Mouse (Mus musculus): Measurements from ENCODE around the gene Hps5.
A peak's percentile ranks its signal among the peaks of the same experiment; 100 is the strongest.

Gene Hps5

DNA sequence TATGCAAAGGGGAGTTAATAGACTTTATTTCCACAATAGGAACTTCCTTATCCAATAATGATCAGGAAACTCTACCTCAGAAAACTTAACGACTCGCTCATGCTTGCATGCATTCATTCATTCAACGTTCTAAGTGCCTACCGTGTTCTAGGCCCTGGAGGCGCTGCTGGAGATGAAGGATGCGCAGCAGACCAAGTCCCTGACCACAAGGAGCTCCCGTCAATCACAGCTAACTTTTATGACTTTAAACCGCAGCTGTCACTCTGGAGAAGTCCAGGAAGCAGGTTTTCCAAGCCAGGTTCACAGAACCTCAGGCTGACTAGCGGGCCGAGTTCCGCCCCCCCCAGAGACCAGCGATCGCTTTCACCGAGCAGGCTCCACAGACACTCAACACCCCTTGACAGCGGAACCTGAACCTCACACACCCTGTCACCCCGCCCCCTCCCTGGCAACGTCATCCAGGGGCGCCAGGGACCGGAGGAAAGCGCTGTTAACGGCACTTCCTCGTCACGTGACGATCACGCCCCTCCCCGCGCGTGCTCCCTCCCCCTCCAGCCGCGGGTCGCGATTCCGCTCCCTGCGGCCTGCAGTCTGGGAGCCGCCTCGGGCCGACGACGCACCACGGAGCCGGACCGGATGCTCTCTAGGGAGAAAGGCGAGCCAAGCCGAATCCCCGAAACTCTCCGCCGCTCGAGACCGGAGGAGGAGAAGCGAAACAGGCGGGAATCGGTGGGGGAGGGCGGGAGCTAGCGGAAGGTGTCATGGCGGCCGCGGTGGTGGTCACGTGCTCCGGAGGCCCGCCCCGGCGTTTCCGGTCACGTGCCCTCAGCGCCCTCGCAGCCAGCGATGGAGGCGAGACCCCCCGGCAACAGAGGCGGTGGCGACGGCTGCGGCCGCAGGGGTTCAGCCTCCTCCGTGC is at the start of gene Hps5, which contains the start of gene Gtf2h1:
Gene Hps5 (minus strand): TSS at position 778 of the 919 bp plus-strand sequence.
Gene Gtf2h1 (plus strand): TSS at position 817 of the 919 bp plus-strand sequence.
- DNase-seq (ENCODE audit: low spot score), result peak; percentile 99

DNA sequence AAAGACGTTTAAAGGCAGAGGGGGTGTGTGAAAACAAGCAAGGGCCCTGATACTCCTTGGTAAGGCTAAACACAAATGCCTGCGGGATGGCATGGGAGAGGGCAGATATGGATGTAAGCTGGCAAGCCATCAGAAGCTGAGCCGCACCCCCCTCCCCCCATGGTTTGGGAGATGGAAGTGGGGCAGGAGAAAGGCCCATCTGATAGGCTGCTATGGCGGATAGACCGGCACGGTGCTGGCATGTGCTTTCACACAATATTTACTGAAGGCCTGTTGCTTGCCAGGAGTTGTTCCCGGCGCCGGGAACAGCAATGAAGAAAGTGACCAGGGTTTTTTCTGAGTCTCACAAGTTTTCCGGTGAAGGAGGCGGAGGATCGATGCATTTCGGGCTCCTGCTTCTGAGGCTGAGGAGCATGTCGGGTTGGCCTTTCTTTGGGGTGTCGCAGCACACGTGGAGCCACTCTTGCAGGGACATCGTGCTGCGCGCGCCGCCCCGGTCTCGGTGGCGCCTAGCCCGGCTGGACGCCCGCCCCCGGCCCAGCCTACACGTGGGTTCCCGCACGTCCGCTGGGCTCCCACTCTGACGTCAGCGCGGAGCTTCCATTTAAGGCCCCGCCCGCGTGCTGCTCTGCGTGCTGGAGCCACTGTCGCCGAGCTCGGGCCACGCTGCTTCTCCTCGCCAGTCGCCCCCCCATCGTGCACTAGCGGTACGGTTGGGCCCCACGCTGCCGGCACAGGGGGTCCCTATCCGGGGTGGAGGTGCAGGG is 49.5 kb upstream of the Hps5 start:
- DNase-seq (ENCODE audit: low spot score), result peak; percentile 92

DNA sequence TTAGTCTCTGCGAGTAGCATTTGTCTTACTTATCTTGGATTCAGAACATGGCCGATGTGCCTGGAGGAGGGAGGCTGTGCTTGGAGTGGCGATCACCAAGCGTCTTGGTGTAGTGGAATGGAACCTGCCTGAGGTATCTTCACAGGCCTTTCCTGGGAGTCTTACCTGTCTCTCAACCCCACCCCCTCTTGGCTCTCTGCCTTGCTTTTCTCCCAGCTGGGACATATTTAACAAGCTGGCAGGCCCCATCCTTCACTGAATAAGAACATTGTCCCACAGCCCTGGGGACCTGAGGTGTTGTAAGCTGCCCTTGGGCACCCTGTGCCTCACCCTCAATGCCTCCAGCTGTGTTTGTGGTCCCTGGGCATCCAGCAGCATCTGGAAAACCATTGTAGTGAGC is 47.7 kb upstream of the Hps5 start:
- DNase-seq (ENCODE audit: low spot score), result no peak

GRCm38 (mm10) chr7:46842278-46842677 is 46.4 kb upstream of the Hps5 start:
- DNase-seq (ENCODE audit: low spot score), result no peak

DNA sequence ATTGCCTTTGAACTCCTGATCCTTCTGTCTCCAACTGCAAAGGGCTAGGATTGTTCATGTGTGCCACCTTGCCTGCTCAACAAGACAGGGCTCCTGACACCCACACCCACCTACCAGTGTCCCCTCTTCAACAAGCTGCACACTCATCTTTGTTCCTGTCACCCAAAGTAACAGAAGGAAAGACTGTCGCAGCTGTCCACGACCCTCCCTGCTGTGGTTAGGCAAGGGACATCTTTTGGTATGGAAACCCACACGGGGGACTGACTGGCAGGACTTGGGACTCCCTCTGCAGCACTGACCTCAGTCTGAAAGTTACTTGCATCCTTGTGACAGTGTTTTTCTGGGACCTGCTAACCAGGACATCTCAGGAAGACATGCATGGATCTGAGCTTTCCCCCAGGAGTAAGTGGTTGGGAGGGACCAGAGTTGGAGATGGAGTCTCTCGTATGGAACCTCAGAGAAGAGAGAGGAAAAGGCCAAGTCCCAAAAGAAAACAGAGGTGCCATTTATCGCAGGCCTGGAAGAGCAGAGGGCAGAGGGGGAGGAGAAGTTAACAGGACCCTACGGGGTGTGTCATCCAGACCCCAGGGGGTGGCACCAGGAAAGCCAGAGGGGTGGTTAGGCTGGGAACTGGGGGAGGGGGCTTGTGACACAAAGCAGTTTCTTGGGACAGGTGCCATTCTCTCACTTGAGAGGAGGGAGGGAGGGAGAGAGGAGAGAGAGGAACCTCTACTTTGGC is 45.1 kb upstream of the Hps5 start, which contains the start of gene Ldha:
Gene Ldha (plus strand): TSS at position 689 of the 739 bp plus-strand sequence.
- DNase-seq (ENCODE audit: low spot score), result no peak

DNA sequence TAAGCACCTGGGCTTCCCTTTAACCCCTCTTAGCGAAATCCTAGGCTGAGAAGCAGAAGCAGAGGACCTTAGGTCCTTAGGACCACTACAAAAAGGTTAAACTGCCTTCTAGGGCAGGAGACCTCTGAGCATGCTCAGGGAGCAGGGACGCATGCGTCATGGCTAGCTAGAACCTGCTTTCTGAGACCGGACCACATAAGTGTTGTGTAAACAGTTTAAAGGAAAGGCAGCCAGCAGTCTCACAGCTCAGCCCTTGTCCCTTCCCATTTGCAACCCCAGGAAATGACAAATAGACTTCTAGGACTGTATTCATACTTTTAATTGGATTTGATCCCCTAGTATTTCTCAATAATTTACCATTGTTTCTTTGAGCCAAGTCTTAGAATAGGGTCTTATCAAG is 44.5 kb upstream of the Hps5 start:
- DNase-seq (ENCODE audit: low spot score), result peak; percentile 62

DNA sequence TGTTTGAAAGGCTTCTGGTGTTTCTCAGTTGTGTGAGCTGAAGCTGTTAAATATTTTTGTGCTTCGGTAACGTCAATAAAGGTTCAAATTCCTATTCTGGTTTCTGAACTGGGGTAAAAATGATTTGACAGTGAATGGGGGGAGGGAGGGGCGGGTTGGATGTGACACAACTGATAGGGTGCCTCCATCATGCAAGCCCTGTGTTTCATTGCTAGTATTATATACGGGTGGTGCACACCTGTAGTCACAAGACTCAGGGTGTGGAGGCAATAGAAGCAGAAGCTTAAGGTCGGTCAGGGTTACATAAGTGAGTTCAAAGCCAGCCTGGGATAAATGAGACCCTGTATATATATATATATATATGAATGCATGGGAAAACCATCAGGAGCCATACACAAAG is 44.0 kb upstream of the Hps5 start:
- no peak for DNase-seq (ENCODE audit: low spot score)

- peak; percentile 88 for DNase-seq (ENCODE audit: low spot score)
Measured at GRCm38 (mm10) chr7:46839446-46839845, 43.6 kb upstream of the Hps5 start.

- DNase-seq (ENCODE audit: low spot score), result peak; percentile 67
Measured at GRCm38 (mm10) chr7:46838891-46839302, 43.0 kb upstream of the Hps5 start.

DNA sequence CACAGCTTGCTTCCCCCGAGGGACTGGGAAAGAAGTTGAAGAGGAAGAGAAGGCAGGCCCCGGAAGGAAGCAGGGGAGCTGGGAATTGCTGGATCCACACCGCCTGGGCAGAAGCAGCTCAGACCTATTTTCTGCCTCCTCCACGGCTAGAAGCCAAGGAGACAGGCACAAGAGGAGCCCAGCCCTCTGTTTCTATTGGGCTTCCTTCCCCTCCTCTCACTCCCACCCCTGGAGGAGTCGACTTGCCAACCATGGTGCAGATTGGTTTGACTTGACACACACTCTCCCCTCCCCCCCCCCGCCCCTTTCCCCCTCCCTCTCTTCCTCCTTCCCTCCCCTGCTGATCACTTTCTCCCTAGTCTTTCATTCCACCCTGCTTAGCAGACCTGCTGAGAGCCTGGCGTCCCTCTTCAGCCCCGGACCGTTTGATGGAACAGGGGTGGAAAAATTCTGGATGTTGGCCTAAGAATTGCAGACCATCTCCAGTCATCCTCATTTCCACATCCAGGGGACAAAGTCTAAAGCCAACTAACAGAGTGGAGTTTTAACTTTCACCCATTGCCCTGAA is 42.3 kb upstream of the Hps5 start:
- DNase-seq (ENCODE audit: low spot score), result peak; percentile 84

- no peak for DNase-seq (ENCODE audit: low spot score)
Measured at GRCm38 (mm10) chr7:46837073-46837472, 41.2 kb upstream of the Hps5 start.

GRCm38 (mm10) chr7:46836357-46836756 is 40.5 kb upstream of the Hps5 start:
- no peak for DNase-seq (ENCODE audit: low spot score)

DNA sequence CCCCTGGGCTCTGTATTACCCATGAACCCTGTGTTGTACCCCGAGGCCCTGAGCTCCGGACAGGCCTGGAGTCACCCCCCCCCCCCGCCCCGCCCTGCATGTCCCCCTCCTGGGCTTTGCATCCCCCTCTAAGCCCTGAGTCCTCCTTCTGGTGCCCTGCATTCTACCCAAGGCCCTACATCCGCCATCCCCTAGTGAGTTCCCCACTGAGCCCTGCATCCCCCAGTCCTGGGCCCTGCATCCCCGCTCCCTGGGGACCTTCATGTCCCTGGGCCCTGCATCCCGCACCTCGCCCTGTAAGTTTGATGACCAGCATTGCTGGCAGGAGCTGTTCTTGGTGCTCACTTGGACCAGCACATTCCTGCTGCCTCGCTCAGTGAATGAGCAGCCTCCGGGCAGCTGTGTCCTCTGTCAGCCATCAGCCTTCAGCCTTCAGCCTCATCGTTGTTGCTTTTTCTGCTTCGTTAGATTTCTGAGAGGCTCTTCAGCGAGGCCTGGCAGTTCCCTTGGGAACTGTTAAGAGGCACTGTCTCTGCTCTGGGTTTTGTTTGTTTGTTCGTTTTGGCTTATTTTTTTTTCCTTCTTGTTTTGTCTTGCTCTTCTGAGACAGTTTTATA is 39.2 kb upstream of the Hps5 start:
- DNase-seq (ENCODE audit: low spot score), result no peak

DNA sequence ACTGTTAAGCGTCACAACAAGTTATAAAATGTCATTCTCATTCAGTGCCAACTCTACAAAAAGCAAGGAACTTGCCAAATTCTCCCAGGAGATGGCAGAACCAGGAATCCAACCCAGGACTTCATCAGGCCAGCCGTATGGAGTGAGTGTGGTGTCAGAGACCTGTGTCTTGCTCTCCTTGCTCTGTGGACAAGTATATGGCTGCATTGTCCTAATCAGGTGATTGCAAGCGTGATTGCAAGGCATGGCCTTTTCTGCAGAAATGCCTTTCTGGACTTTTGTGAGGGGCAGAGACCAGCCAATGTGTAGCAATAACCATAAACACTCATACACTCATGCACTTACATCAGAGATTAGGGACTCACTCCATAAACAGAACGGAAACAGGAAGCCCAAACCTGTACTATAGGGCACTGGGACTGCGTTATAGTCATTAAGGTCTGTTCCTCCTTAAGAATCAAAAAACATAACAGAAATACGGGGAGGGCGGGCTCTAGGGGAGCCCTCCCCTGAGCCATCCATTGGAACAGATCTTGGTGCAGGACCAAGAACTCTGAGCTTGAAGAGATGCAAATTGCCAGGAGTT is 37.9 kb upstream of the Hps5 start:
- DNase-seq (ENCODE audit: low spot score), result no peak

GRCm38 (mm10) chr7:46833266-46833665 is 37.4 kb upstream of the Hps5 start:
- DNase-seq (ENCODE audit: low spot score), result peak; percentile 89

DNA sequence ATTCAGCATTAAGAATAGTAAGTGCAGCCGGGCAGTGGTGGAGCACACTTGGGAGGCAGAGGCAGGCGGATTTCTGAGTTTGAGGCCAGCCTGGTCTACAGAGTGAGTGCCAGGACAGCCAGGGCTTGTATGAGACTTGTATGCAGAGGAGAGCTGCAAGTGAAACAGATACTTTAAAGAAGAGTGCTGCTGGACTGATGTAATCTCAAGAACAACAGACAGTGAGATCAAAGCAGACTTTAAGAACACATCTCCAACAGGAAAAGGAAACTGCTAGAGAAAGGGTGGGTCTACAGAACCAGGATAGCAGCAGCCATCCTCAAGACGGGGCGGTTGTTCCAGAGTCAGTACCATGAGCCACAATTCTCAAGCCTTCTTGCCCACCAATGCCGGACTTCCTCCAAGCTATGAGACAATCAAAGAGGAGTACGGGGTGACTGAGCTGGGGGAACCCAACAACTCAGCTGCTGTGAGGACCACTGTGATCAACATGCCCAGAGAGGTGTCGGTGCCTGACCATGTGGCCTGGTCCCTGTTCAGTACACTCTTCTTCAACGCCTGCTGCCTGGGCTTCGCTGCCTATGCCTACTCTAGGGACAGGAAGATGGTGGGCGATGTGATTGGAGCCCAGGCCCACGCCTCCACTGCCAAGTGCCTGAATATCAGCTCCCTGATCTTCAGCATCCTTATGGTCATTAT is 36.4 kb upstream of the Hps5 start:
- peak; percentile 3 for DNase-seq (ENCODE audit: low spot score)

- peak; percentile 1 for DNase-seq (ENCODE audit: low spot score)
Measured at GRCm38 (mm10) chr7:46831693-46832092, 35.8 kb upstream of the Hps5 start.

GRCm38 (mm10) chr7:46830799-46831590 is 35.1 kb upstream of the Hps5 start:
- peak; percentile 77 for DNase-seq (ENCODE audit: low spot score)

- DNase-seq (ENCODE audit: low spot score), result peak; percentile 23
Measured at GRCm38 (mm10) chr7:46829911-46830310, 34.0 kb upstream of the Hps5 start.

Measured in yolk sac, embryonic 10.5 days (tissue).